Mouse (Mus musculus) embryo, embryonic 9.5 days (tissue): Measurements from ENCODE around the gene Fgfr2.
A peak's percentile ranks its signal among the peaks of the same experiment; 100 is the strongest.

ENCODE experiments used
- DNase-seq: peaks from one replicate; pipeline ENCODE4 v3.0.0-alpha.2; 2017; ENCODE audit errors: extremely low spot score

Fgfr2 gene

GRCm38 (mm10) chr7:131647583-131647982, 1475.6 kb downstream of the Fgfr2 start:
- no peak for DNase-seq

GRCm38 (mm10) chr7:131644586-131644985, 1478.6 kb downstream of the Fgfr2 start:
- no peak for DNase-seq

GRCm38 (mm10) chr7:131644051-131644450, 1479.1 kb downstream of the Fgfr2 start:
- no peak for DNase-seq

GRCm38 (mm10) chr7:131643341-131643840, 1479.8 kb downstream of the Fgfr2 start:
- no peak for DNase-seq

GRCm38 (mm10) chr7:131629562-131629961, 1493.6 kb downstream of the Fgfr2 start:
- DNase-seq, result no peak

GRCm38 (mm10) chr7:131628846-131629391, 1494.2 kb downstream of the Fgfr2 start:
- no peak for DNase-seq

GRCm38 (mm10) chr7:131628356-131628755, 1494.8 kb downstream of the Fgfr2 start:
- no peak for DNase-seq

- peak; percentile 61 for DNase-seq
Measured at GRCm38 (mm10) chr7:131609677-131610076, 1513.5 kb downstream of the Fgfr2 start.

- DNase-seq, result no peak
Measured at GRCm38 (mm10) chr7:131608049-131608448, 1515.1 kb downstream of the Fgfr2 start.

- no peak for DNase-seq
Measured at GRCm38 (mm10) chr7:131605481-131605880, 1517.7 kb downstream of the Fgfr2 start.

- no peak for DNase-seq
Measured at GRCm38 (mm10) chr7:131604946-131605345, 1518.2 kb downstream of the Fgfr2 start.

- DNase-seq, result peak; percentile 15
Measured at GRCm38 (mm10) chr7:131603186-131603585, 1520.0 kb downstream of the Fgfr2 start.

- no peak for DNase-seq
Measured at GRCm38 (mm10) chr7:131602106-131602505, 1521.0 kb downstream of the Fgfr2 start.

- peak; percentile 76 for DNase-seq
Measured at GRCm38 (mm10) chr7:131598483-131598824, 1524.7 kb downstream of the Fgfr2 start.

- peak; percentile 77 for DNase-seq
Measured at GRCm38 (mm10) chr7:131597779-131598482, 1525.2 kb downstream of the Fgfr2 start.

- no peak for DNase-seq
Measured at GRCm38 (mm10) chr7:131585551-131585950, 1537.6 kb downstream of the Fgfr2 start.

- DNase-seq, result no peak
Measured at GRCm38 (mm10) chr7:131582178-131582577, 1541.0 kb downstream of the Fgfr2 start.

- DNase-seq, result no peak
Measured at GRCm38 (mm10) chr7:131575246-131575645, 1547.9 kb downstream of the Fgfr2 start.

- DNase-seq, result no peak
Measured at GRCm38 (mm10) chr7:131560697-131561042, 1562.5 kb downstream of the Fgfr2 start.

GRCm38 (mm10) chr7:131559986-131560696, 1563.0 kb downstream of the Fgfr2 start, which contains the start of gene Bub3:
Gene Bub3 (plus strand): TSS chr7:131560222.
- DNase-seq, result peak; percentile 91

- no peak for DNase-seq
Measured at GRCm38 (mm10) chr7:131557751-131558150, 1565.4 kb downstream of the Fgfr2 start.

GRCm38 (mm10) chr7:131556541-131557271, 1566.4 kb downstream of the Fgfr2 start:
- no peak for DNase-seq
